Mouse (Mus musculus): ENCODE results near the gene Sgsm1. TPM values are rescaled to one million over a fixed set of nuclear protein-coding genes. Genes with fewer than 3 reads are reported as not detected.
A peak's percentile ranks its signal among the peaks of the same experiment; 100 is the strongest.

Gene Sgsm1
- polyA plus RNA-seq, 1 experiment from 2014 or later = 3.2 TPM

- Histone ChIP-seq H3K27ac (replicated peaks) (no peak overlapping the region), H3K36me3 (ENCODE audit: control insufficient read depth, insufficient read depth, low read length) (no peaks in the 10 kb centered on the region), H3K27me3 (ENCODE audit: control insufficient read depth, insufficient read depth, low read length) (0 out of 2 replicates have a peak, but pooled peaks cover 2% of the 10 kb centered on the region), H3K9me3 (ENCODE audit: control insufficient read depth, low read length) (no peaks in the 10 kb centered on the region), H3K4me3 (ENCODE audit: low read depth, low read length) (no peak overlapping the region), H3K9ac (ENCODE audit: low read length) (no peak overlapping the region), H3K4me2 (replicated peaks; ENCODE audit: low read depth) (no peak overlapping the region), H3K4me1 (replicated peaks; ENCODE audit: control insufficient read depth, insufficient read depth) (no peaks in the 10 kb centered on the region)
- 61% methylated on average over 8 of the region's 8 CpGs for WGBS
- TF ChIP-seq CTCF (IDR thresholded peaks at IDR 0.05; ENCODE audit: low read depth) (no peak), EP300 (optimal IDR thresholded peaks at IDR 0.05) (no peak)
- DNase-seq (ENCODE audit: low spot score) = no peak
- ATAC-seq (ENCODE audit: low FRiP score, low TSS enrichment) = no peak
Measured at GRCm38 (mm10) chr5:113292832-113293231, 17.8 kb downstream of the Sgsm1 start.

- Histone ChIP-seq H3K4me1 (replicated peaks; ENCODE audit: control insufficient read depth, insufficient read depth) (no peaks in the 10 kb centered on the region), H3K36me3 (ENCODE audit: control insufficient read depth, insufficient read depth, low read length) (no peaks in the 10 kb centered on the region), H3K27me3 (ENCODE audit: control insufficient read depth, insufficient read depth, low read length) (peaks cover 6% of the 10 kb centered on the region; the same call in 1 of the 2 replicates), H3K9ac (ENCODE audit: low read length) (no peak overlapping the region), H3K4me3 (ENCODE audit: low read depth, low read length) (no peak overlapping the region), H3K9me3 (ENCODE audit: control insufficient read depth, low read length) (no peaks in the 10 kb centered on the region), H3K27ac (replicated peaks) (no peak overlapping the region), H3K4me2 (replicated peaks; ENCODE audit: low read depth) (no peak overlapping the region)
- WGBS = 11% methylated on average over 8 of the region's 8 CpGs
- TF ChIP-seq CTCF (IDR thresholded peaks at IDR 0.05; ENCODE audit: low read depth) (no peak), EP300 (optimal IDR thresholded peaks at IDR 0.05) (no peak)
- peak; percentile 61 for DNase-seq (ENCODE audit: low spot score)
- ATAC-seq (ENCODE audit: low FRiP score, low TSS enrichment) = no peak
Measured at GRCm38 (mm10) chr5:113292179-113292578, 18.4 kb downstream of the Sgsm1 start.

GRCm38 (mm10) chr5:113291125-113291524 lies 19.5 kb downstream of the Sgsm1 start:
- Histone ChIP-seq H3K4me2 (replicated peaks; ENCODE audit: low read depth) (no peak overlapping the region), H3K9ac (ENCODE audit: low read length) (no peak overlapping the region), H3K4me3 (ENCODE audit: low read depth, low read length) (no peak overlapping the region), H3K27me3 (ENCODE audit: control insufficient read depth, insufficient read depth, low read length) (peaks cover 7% of the 10 kb centered on the region; the same call in 1 of the 2 replicates), H3K27ac (replicated peaks) (no peak overlapping the region), H3K4me1 (replicated peaks; ENCODE audit: control insufficient read depth, insufficient read depth) (no peaks in the 10 kb centered on the region), H3K36me3 (ENCODE audit: control insufficient read depth, insufficient read depth, low read length) (no peaks in the 10 kb centered on the region), H3K9me3 (ENCODE audit: control insufficient read depth, low read length) (no peaks in the 10 kb centered on the region)
- TF ChIP-seq CTCF (IDR thresholded peaks at IDR 0.05; ENCODE audit: low read depth) (no peak), EP300 (optimal IDR thresholded peaks at IDR 0.05) (no peak)
- WGBS = 85% methylated on average over 4 of the region's 4 CpGs
- DNase-seq (ENCODE audit: low spot score) (no peak), ATAC-seq (ENCODE audit: low FRiP score, low TSS enrichment) (no peak)

GRCm38 (mm10) chr5:113290149-113290548 lies 20.4 kb downstream of the Sgsm1 start:
- H3K27ac ChIP-seq (replicated peaks) = no peak overlapping the region
- peaks cover 7% of the 10 kb centered on the region; the same call in 1 of the 2 replicates for H3K27me3 ChIP-seq (ENCODE audit: control insufficient read depth, insufficient read depth, low read length)
- H3K4me3 ChIP-seq (ENCODE audit: low read depth, low read length) = no peak overlapping the region
- no peaks in the 10 kb centered on the region for H3K36me3 ChIP-seq (ENCODE audit: control insufficient read depth, insufficient read depth, low read length)
- ATAC-seq (ENCODE audit: low FRiP score, low TSS enrichment) = no peak
- no peaks in the 10 kb centered on the region for H3K9me3 ChIP-seq (ENCODE audit: control insufficient read depth, low read length)
- TF ChIP-seq EP300 (optimal IDR thresholded peaks at IDR 0.05) = no peak
- no peak for TF ChIP-seq CTCF (IDR thresholded peaks at IDR 0.05; ENCODE audit: low read depth)
- no peak for DNase-seq (ENCODE audit: low spot score)
- H3K4me1 ChIP-seq (replicated peaks; ENCODE audit: control insufficient read depth, insufficient read depth) = no peaks in the 10 kb centered on the region
- WGBS = 38% methylated on average over 14 of the region's 14 CpGs
- no peak overlapping the region for H3K4me2 ChIP-seq (replicated peaks; ENCODE audit: low read depth)
- H3K9ac ChIP-seq (ENCODE audit: low read length) = no peak overlapping the region

GRCm38 (mm10) chr5:113288490-113288889 lies 22.1 kb downstream of the Sgsm1 start:
- WGBS = 37% methylated on average over 13 of the region's 13 CpGs
- H3K9ac ChIP-seq (ENCODE audit: low read length) = no peak overlapping the region

GRCm38 (mm10) chr5:113287762-113288161 lies 22.8 kb downstream of the Sgsm1 start:
- Histone ChIP-seq H3K27ac (replicated peaks) (no peak overlapping the region), H3K4me1 (replicated peaks; ENCODE audit: control insufficient read depth, insufficient read depth) (no peaks in the 10 kb centered on the region), H3K9ac (ENCODE audit: low read length) (no peak overlapping the region), H3K9me3 (ENCODE audit: control insufficient read depth, low read length) (no peaks in the 10 kb centered on the region), H3K4me3 (ENCODE audit: low read depth, low read length) (no peak overlapping the region), H3K36me3 (ENCODE audit: control insufficient read depth, insufficient read depth, low read length) (no peaks in the 10 kb centered on the region), H3K27me3 (ENCODE audit: control insufficient read depth, insufficient read depth, low read length) (peaks cover 7% of the 10 kb centered on the region; the same call in 1 of the 2 replicates), H3K4me2 (replicated peaks; ENCODE audit: low read depth) (no peak overlapping the region)
- WGBS = 42% methylated on average over 5 of the region's 5 CpGs
- DNase-seq (ENCODE audit: low spot score) (no peak), ATAC-seq (ENCODE audit: low FRiP score, low TSS enrichment) (no peak)
- TF ChIP-seq CTCF (IDR thresholded peaks at IDR 0.05; ENCODE audit: low read depth) (no peak), EP300 (optimal IDR thresholded peaks at IDR 0.05) (no peak)

More at GRCm38 (mm10) chr5:113288490-113288889, 22.1 kb downstream of the Sgsm1 start:
- ATAC-seq (ENCODE audit: low FRiP score, low TSS enrichment) (no peak), DNase-seq (ENCODE audit: low spot score) (no peak)
- H3K27ac ChIP-seq (replicated peaks) = no peak overlapping the region
- no peak overlapping the region for H3K4me3 ChIP-seq (ENCODE audit: low read depth, low read length)
- H3K36me3 ChIP-seq (ENCODE audit: control insufficient read depth, insufficient read depth, low read length) = no peaks in the 10 kb centered on the region
- H3K4me2 ChIP-seq (replicated peaks; ENCODE audit: low read depth) = no peak overlapping the region
- H3K4me1 ChIP-seq (replicated peaks; ENCODE audit: control insufficient read depth, insufficient read depth) = no peaks in the 10 kb centered on the region
- peaks cover 7% of the 10 kb centered on the region; the same call in 1 of the 2 replicates for H3K27me3 ChIP-seq (ENCODE audit: control insufficient read depth, insufficient read depth, low read length)
- TF ChIP-seq CTCF (IDR thresholded peaks at IDR 0.05; ENCODE audit: low read depth) (no peak), EP300 (optimal IDR thresholded peaks at IDR 0.05) (no peak)
- H3K9me3 ChIP-seq (ENCODE audit: control insufficient read depth, low read length) = no peaks in the 10 kb centered on the region

Data from stomach, postnatal 0 days (tissue).